Mouse (Mus musculus) ES-CJ7 (cell line): ENCODE measurements around the gene Zscan2.

Source experiments
- DNase-seq: peaks from one replicate; pipeline ENCODE4 v3.0.0; 2011; ENCODE audit warnings: low read depth, low spot score

Gene Zscan2

GRCm38 (mm10) chr7:80843910-80844640 lies 16.6 kb upstream of the Zscan2 start:
- DNase-seq, result peak; percentile 91

- no peak for DNase-seq
Observed at GRCm38 (mm10) chr7:80844691-80845090, 16.0 kb upstream of the Zscan2 start.

GRCm38 (mm10) chr7:80845621-80846279 lies 15.0 kb upstream of the Zscan2 start:
- DNase-seq, result peak; percentile 73

- DNase-seq, result no peak
Observed at GRCm38 (mm10) chr7:80846280-80846678, 14.4 kb upstream of the Zscan2 start.

GRCm38 (mm10) chr7:80846709-80847108 lies 14.0 kb upstream of the Zscan2 start:
- peak; percentile 42 for DNase-seq

- DNase-seq, result no peak
Observed at GRCm38 (mm10) chr7:80849267-80849666, 11.5 kb upstream of the Zscan2 start.

GRCm38 (mm10) chr7:80849710-80850109 lies 11.0 kb upstream of the Zscan2 start:
- DNase-seq, result peak; percentile 87

GRCm38 (mm10) chr7:80850520-80850919 lies 10.2 kb upstream of the Zscan2 start:
- DNase-seq, result no peak

- DNase-seq, result peak; percentile 35
Observed at GRCm38 (mm10) chr7:80853218-80853617, 7.5 kb upstream of the Zscan2 start.

- no peak for DNase-seq
Observed at GRCm38 (mm10) chr7:80855316-80855715, 5.4 kb upstream of the Zscan2 start.

GRCm38 (mm10) chr7:80857181-80857580 lies 3.5 kb upstream of the Zscan2 start:
- peak; percentile 84 for DNase-seq

- DNase-seq, result peak; percentile 76
Observed at GRCm38 (mm10) chr7:80860227-80860626, 493 bp upstream of the Zscan2 start.

GRCm38 (mm10) chr7:80862475-80862874 lies 1.8 kb downstream of the Zscan2 start:
- DNase-seq, result peak; percentile 32

- DNase-seq, result no peak
Observed at GRCm38 (mm10) chr7:80863520-80863919, 2.8 kb downstream of the Zscan2 start.

- DNase-seq, result no peak
Observed at GRCm38 (mm10) chr7:80864151-80864550, 3.4 kb downstream of the Zscan2 start.

GRCm38 (mm10) chr7:80864831-80865230 lies 4.1 kb downstream of the Zscan2 start:
- no peak for DNase-seq

- no peak for DNase-seq
Observed at GRCm38 (mm10) chr7:80865521-80865920, 4.8 kb downstream of the Zscan2 start.

GRCm38 (mm10) chr7:80866514-80867147 lies 5.9 kb downstream of the Zscan2 start:
- DNase-seq, result no peak

- DNase-seq, result no peak
Observed at GRCm38 (mm10) chr7:80868686-80869085, 8.0 kb downstream of the Zscan2 start.

- no peak for DNase-seq
Observed at GRCm38 (mm10) chr7:80873038-80873437, 12.3 kb downstream of the Zscan2 start.

- DNase-seq, result no peak
Observed at GRCm38 (mm10) chr7:80873631-80874030, 12.9 kb downstream of the Zscan2 start.

- peak; percentile 74 for DNase-seq
Observed at GRCm38 (mm10) chr7:80875727-80876126, 15.0 kb downstream of the Zscan2 start.
